Mouse (Mus musculus) CD4-positive, CD25-positive, alpha-beta regulatory T cell, adult 2 months (primary cell): Measurements from ENCODE around the gene Repin1.
A peak's percentile ranks its signal among the peaks of the same experiment; 100 is the strongest.
"Not testable (repeated sequence)": the region's sequence is repeated elsewhere in the genome, so short reads cannot be mapped to it uniquely, and the experiment has no call there.

ENCODE experiments used
- DNase-seq: peaks from one replicate; pipeline ENCODE4 v3.0.0-alpha.2; 2012; ENCODE audit warnings: low read depth, low spot score

The Repin1 gene

DNA sequence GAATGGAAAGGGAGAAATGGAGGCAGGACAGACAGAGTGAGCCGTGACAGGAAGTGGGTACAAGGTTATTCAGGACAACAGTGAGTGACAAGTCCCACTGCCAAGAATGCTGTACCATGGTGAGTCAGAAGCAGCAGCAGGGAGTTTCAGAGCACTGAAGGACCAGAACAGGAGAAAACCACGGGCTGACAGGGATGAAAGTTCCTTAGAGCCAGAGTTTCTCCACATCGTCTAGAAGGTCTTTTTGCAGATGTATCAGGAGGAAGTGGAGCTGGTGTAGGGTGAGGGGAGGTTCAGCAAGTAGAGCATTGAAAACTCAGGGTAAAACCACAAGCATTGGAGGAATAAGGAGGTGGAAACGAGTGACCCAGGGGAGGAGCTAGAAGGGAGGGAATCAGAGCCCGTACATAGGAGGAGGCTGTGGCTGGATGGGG lies 14.5 kb upstream of the Repin1 start:
- peak; percentile 27 for DNase-seq

GRCm38 (mm10) chr6:48581257-48581656 lies 12.4 kb upstream of the Repin1 start:
- no peak for DNase-seq

- DNase-seq, result peak; percentile 83
Measured at GRCm38 (mm10) chr6:48582037-48582436, 11.6 kb upstream of the Repin1 start.

DNA sequence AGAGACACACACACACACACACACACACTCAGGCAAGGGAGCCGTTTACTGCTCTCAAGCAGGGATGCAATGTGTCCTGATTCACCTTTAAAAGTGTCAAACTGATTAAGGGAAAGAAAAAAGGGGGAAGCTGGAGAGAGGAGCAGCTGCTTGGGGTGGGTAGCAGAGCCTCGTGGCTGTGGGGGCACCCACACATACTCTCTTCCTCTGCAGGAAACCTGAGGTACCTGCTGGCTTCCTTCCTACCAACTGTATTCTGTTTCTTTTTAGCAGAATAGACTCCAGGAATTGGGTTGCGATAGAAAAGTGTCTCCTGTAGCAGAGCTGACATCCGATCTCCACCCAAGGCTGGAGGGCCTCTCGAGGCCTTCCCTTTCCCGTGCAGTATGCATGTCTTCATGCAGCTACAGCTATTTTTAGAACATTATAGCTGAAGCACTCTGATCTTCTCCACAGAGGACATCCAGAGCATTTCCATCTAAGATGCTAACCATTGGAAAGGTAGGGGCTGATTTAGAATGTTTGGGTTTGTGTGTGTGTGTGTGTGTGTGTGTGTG lies 4.4 kb upstream of the Repin1 start, which contains the start of gene Gm45021:
TSS of gene Gm45021 (plus strand) at position 417 of the 557 bp plus-strand sequence.
- DNase-seq, result no peak

GRCm38 (mm10) chr6:48591221-48591845 lies 2.4 kb upstream of the Repin1 start:
- DNase-seq, result no peak

- DNase-seq, result no peak
Measured at GRCm38 (mm10) chr6:48591871-48592270, 1.8 kb upstream of the Repin1 start.

DNA sequence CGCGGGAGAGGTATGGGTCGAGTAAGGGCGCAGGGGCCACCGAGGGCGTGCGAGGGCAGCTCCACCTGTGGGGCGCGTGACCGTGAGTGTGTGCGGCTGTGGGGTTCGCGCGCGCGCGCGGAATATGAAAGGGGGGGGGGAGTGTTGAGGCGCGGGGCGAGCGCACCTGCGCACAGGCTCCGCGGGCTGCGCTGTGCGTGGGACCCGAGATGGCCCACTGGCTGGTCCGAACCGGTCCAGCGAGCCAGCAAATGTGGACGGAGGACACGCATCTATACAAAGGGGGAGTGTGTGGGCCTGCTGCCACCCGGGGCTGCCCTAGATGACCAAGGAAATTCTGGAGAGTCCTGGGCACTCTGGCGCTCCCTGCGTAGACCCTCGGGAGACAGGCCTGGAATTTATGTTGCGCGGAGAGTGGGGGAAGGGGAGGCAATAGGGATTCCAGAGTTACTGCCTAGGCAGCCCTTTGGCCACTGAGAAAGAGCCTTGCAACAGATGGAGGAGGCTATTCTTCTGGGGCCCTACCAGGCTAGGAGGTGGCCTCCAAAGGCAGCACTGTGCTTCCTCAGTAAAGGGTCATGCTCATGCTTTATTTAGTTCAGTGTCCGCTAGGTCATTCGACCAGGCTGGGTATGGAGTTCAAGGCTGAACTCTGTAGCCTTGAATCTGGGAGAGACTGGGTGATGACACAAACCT lies 508 bp downstream of the Repin1 start:
- DNase-seq, result peak; percentile 68

DNA sequence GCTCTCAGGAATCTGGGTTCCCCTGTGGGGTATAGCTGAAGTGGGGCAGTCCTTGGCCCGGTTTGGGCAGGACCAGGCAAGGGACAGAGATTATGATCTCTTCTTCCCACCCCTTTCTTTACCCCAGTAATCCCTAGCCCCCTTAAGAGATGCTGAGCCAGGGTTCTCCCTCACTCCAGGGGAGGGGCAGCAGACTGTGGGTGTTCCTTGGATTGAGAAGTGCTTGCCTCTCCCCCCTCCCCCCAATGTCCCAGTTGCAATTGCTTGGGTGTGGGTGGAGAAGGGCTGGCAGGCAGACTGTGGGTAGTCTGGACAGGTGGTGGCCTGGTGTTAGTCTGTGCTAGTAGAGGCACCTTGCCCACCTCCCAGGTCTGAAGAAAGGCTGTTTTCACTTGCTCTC lies 1.6 kb downstream of the Repin1 start:
- no peak for DNase-seq

DNA sequence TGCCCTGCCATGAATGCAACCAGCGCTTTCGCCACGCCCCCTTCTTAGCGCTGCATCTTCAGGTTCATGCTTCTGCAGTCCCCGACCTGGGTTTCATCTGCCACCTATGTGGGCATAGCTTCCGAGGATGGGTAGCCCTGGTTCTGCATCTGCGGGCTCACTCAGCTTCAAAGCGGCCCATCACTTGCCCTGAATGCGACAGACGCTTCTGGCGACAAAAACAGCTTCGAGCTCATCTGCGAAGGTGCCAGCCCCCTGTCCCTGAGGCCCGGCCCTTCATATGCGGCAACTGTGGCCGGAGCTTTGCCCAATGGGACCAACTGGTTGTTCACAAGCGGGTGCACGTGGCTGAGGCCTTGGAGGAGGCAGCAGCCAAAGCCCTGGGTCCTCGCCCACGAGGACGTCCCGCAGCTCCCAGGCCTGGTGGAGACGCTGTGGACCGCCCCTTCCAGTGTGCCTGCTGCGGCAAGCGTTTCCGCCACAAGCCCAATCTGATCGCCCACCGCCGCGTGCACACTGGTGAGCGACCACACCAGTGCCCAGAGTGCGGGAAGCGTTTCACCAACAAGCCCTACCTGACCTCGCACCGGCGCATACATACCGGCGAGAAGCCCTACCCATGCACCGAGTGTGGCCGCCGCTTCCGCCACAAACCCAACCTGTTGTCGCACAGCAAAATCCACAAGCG lies 3.0 kb downstream of the Repin1 start:
- no peak for DNase-seq

GRCm38 (mm10) chr6:48597233-48597625 lies 3.5 kb downstream of the Repin1 start:
- no peak for DNase-seq

GRCm38 (mm10) chr6:48600594-48600993 lies 6.9 kb downstream of the Repin1 start:
- no peak for DNase-seq

DNA sequence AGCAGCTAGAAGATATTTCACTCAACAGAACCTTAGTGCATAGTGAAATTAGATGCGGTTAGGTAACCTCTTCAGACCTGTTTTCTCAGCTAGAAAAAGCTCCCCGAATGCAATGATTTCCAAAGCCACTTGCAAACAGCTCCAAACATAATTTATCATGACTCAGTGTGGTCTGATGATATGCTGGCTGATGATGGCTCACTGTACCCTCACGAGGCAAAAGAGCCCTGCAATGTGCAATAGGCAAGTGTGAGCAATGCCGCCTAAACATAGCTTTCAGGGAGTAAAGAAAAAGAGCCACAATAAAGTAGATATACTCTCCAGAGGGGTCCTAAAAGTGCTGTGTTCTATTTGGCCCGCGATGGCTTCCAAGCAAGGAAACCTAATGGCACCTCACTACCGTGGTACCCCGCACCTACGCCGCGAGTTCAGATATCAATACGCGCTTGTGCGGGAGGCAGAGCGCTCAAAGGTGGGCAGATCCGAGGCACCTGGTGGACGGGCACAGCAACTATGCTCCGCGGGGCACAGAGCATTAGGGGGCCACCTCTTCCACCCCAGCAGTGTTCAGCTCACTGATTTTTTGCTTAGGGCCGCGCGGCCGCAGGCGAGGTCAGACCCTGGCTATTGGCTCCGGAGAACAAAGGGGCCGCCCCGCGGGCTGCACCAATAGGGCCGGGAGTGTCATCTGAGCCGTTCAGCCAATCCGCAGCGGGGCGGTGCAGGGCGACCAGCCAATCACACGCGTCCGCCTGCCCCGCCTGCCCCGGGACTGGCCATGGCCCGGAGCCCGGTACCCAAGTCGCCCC lies 7.8 kb downstream of the Repin1 start, which contains the start of gene Zfp775:
TSS of gene Zfp775 (plus strand) at position 793 of the 809 bp plus-strand sequence.
- peak; percentile 93 for DNase-seq

GRCm38 (mm10) chr6:48602080-48602741 lies 8.5 kb downstream of the Repin1 start:
- DNase-seq, result peak; percentile 45

DNA sequence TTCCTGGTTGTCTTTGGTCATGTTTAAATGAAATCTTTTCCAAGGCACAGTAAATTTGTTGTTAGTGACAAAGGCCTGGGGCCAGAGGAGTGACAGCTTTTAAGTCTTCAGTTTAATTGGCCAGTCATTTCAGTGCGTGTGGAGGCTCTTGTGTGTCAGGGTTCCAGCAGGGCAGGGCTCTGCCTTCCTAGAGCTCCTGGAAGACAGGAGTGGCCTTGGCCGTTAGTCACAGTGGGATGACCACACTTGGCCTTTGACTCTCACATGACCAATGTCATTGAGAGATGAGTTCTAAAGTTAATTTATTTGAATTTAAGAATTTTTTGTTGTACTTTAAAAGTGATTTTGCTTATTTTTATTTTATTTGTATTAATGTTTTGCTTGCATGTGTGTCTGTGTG lies 14.4 kb downstream of the Repin1 start:
- DNase-seq, result no peak

DNA sequence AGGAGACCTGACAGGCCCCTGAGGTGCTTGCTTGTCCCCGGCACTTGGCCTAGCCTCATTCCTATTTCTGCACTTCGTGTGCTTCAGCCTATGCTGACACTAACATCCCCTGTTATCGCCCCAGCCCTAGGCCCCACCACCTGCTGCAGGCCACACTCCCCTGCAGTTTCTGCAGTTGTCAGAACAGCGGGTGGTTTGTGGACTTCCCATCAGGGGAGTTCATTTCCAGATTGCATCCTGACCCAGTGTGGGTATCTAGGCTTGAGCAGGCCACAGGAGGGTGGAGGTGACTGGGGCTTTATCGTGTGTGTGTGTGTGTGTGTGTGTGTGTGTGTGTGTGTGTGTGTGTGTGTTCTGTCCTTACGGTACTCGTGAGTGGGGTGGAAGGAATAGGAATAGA lies 15.8 kb downstream of the Repin1 start:
- DNase-seq, result no peak

- no peak for DNase-seq
Measured at GRCm38 (mm10) chr6:48610657-48611056, 17.0 kb downstream of the Repin1 start.

GRCm38 (mm10) chr6:48613464-48613863 lies 19.8 kb downstream of the Repin1 start:
- no peak for DNase-seq

GRCm38 (mm10) chr6:48614756-48615155 lies 21.1 kb downstream of the Repin1 start:
- no peak for DNase-seq

GRCm38 (mm10) chr6:48620031-48620430 lies 26.3 kb downstream of the Repin1 start:
- DNase-seq, result no peak

DNA sequence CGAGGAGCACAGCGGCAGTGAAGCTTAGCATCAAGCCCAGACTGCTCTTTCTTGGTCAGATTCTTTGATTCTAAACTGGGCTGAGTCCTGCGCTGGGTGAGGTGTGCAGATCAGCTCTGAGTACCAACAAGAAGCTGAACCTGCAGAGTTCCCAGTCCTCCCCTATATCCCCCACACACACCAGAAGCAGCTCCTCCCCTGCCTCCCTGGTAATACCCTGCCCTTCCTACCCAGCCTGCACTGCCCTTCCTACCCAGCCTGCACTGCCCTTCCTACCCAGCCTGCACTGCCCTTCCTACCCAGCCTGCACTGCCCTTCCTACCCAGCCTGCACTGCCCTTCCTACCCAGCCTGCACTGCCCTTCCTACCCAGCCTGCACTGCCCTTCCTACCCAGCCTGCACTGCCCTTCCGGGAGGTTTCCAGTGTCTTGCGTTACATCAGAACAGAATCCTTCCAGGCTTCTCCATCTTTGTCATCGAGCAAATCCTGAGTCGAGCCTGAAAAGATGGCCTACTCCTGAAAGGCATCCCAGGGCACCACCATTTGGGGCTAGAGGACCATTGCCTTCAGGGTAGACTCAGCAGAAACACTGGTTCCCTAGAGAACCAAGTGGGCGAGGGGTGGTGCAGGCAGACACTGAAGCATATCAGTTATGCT lies 28.6 kb downstream of the Repin1 start:
- not testable (repeated sequence) for DNase-seq
